Mouse (Mus musculus) ES-E14 (cell line): ENCODE data around the gene Gm36864. TPM values are rescaled to one million over a fixed set of nuclear protein-coding genes. Genes with fewer than 3 reads are reported as not detected.

Experiments used
- DNase-seq: peaks from one replicate; pipeline ENCODE4 v3.0.0-alpha.2; 2013; ENCODE audit warnings: low read depth, low spot score
- H3K27ac ChIP-seq: 2 replicates; pipeline ENCODE4 v1.5.1; 2012; ENCODE audit warnings: low read depth, mild to moderate bottlenecking, low read length, moderate library complexity, mixed read lengths; ENCODE audit not compliant: poor library complexity, insufficient read depth, severe bottlenecking
- H3K36me3 ChIP-seq: 2 replicates; pipeline ENCODE4 v1.6.1; 2012; ENCODE audit warnings: mild to moderate bottlenecking, low read length, moderate library complexity, mixed read lengths; ENCODE audit not compliant: control insufficient read depth, poor library complexity, insufficient read depth, severe bottlenecking
- H3K4me1 ChIP-seq, 2 experiments: fragments of 150-350 bp in 1 of 2; sonication (generic) in 1 of 2; 2 replicates each; pipeline ENCODE4 v1.6.1; 2012; ENCODE audit warnings: low read length in 2 of 2, mild to moderate bottlenecking in 1 of 2, mixed read lengths in 1 of 2; ENCODE audit not compliant: control insufficient read depth in 2 of 2, insufficient read depth in 2 of 2, poor library complexity in 1 of 2
- H3K4me3 ChIP-seq, 2 experiments: fragments of 150-350 bp in 1 of 2; sonication (generic) in 1 of 2; 2 replicates each; pipeline ENCODE4 v1.5.1; 2012; ENCODE audit warnings: low read length in 2 of 2, low read depth in 1 of 2, mild to moderate bottlenecking in 1 of 2, mixed read lengths in 1 of 2; ENCODE audit not compliant: insufficient read depth in 1 of 2, poor library complexity in 1 of 2, severe bottlenecking in 1 of 2
- H3K9ac ChIP-seq: 2 replicates; pipeline ENCODE4 v1.6.1; 2012; ENCODE audit warnings: low read depth, mild to moderate bottlenecking, low read length, mixed read lengths; ENCODE audit not compliant: poor library complexity, insufficient read depth, severe bottlenecking
- H3K9me3 ChIP-seq: fragments of 150-350 bp; sonication (generic); 2 replicates; pipeline ENCODE4 v1.6.1; 2012; ENCODE audit warnings: low read depth, mild to moderate bottlenecking, low read length; ENCODE audit not compliant: control insufficient read depth, insufficient read depth
- CHD2 ChIP-seq: IDR thresholded peaks from 2 replicates; pipeline ENCODE4 v1.6.1; 2014; ENCODE audit warnings: mild to moderate bottlenecking, low read depth, low read length, inconsistent platforms
- HCFC1 ChIP-seq: IDR thresholded peaks from 2 replicates; pipeline ENCODE4 v1.6.1; 2012; ENCODE audit warnings: low read length, inconsistent platforms, borderline replicate concordance; ENCODE audit not compliant: insufficient read depth
- MAFK ChIP-seq: IDR thresholded peaks from 2 replicates; pipeline ENCODE4 v1.6.1; 2014; ENCODE audit warnings: mild to moderate bottlenecking, low read depth, low read length, inconsistent platforms; ENCODE audit not compliant: insufficient read depth
- ZC3H11A ChIP-seq: IDR thresholded peaks from 2 replicates; pipeline ENCODE4 v1.6.1; 2012; ENCODE audit warnings: low read depth, mild to moderate bottlenecking, inconsistent platforms, low read length, borderline replicate concordance
- ZNF384 ChIP-seq: IDR thresholded peaks from 2 replicates; pipeline ENCODE4 v1.6.1; 2012; ENCODE audit warnings: low read depth, low read length, inconsistent platforms
- in situ Hi-C, 2 experiments: fragments of 600-800 bp; cut with MboI; formaldehyde crosslinking; loops; one replicate each; pipeline ENCODE4 v1.15.1; 2025; ENCODE audit warnings: low sequenced_read_pairs in 2 of 2, inconsistent platforms in 1 of 2; ENCODE audit not compliant: unreplicated experiment in 2 of 2
- total RNA-seq: library from RNA; depleted of rRNA; stranded (reverse); fragments of 300-350 nt; gene quantifications from 2 replicates; pipeline ENCODE4 v1.2.3, GENCODE M21; 2012

The Gm36864 gene
- total RNA-seq, 1 experiment, result not detected

GRCm38 (mm10) chr7:44276461-44277249 lies 40.7 kb downstream of the Gm36864 start:
- Histone ChIP-seq H3K4me3 (0 out of 4 replicates have a peak overlapping the region, but pooled peaks of 1 of the 2 experiments have one; percentile 16), H3K4me1 (peaks cover 0 to 18% of the 10 kb centered on the region in 2 experiments; a peak in 2 of 4 replicates), H3K9me3 (no peaks in the 10 kb centered on the region), H3K27ac (peak overlapping the region; percentile 95), H3K9ac (peak overlapping the region; percentile 23; the same call in 1 of the 2 replicates), H3K36me3 (no peaks in the 10 kb centered on the region)
- in situ Hi-C loops, result no loop called here
- TF ChIP-seq ZNF384 (no peak), HCFC1 (no peak), ZC3H11A (no peak), CHD2 (no peak), MAFK (no peak)
- peak; percentile 71 for DNase-seq

- TF ChIP-seq CHD2 (no peak), ZNF384 (no peak), ZC3H11A (peak; percentile 65; the same call in 1 of the 2 replicates), MAFK (no peak)
- Histone ChIP-seq H3K27ac (peak overlapping the region; percentile 95), H3K4me1 (peaks cover 0 to 18% of the 10 kb centered on the region in 2 experiments; a peak in 2 of 4 replicates), H3K9me3 (no peaks in the 10 kb centered on the region), H3K4me3 (no peak overlapping the region), H3K9ac (no peak overlapping the region), H3K36me3 (no peaks in the 10 kb centered on the region)
- peak; percentile 66 for DNase-seq
- in situ Hi-C loops, result no loop called here
These were observed 41.3 kb downstream of the Gm36864 start for GRCm38 (mm10) chr7:44277250-44277622.

- H3K27ac ChIP-seq, result no peak overlapping the region
- peaks cover 0 to 5% of the 10 kb centered on the region in 2 experiments; a peak in 1 of 4 replicates for H3K4me1 ChIP-seq
- no peak for DNase-seq
- no peak overlapping the region for H3K4me3 ChIP-seq
- no peaks in the 10 kb centered on the region for H3K36me3 ChIP-seq
- TF ChIP-seq HCFC1 (no peak), ZC3H11A (no peak), MAFK (no peak), CHD2 (no peak), ZNF384 (no peak)
- no peaks in the 10 kb centered on the region for H3K9me3 ChIP-seq
- in situ Hi-C loops, result no loop called here
- H3K9ac ChIP-seq, result no peak overlapping the region
These were observed 45.0 kb downstream of the Gm36864 start for GRCm38 (mm10) chr7:44280959-44281358.

- H3K9me3 ChIP-seq, result no peaks in the 10 kb centered on the region
- H3K9ac ChIP-seq, result no peak overlapping the region
- DNase-seq, result no peak
- H3K4me1 ChIP-seq, result peaks cover 0 to 3% of the 10 kb centered on the region in 2 experiments; a peak in 1 of 4 replicates
- H3K4me3 ChIP-seq, result no peak overlapping the region
- in situ Hi-C loops, result no loop called here
- H3K36me3 ChIP-seq, result no peaks in the 10 kb centered on the region
- TF ChIP-seq HCFC1 (no peak), CHD2 (no peak), ZC3H11A (no peak), ZNF384 (no peak), MAFK (no peak)
- no peak overlapping the region for H3K27ac ChIP-seq
These were observed 45.6 kb downstream of the Gm36864 start for GRCm38 (mm10) chr7:44281586-44281985.

GRCm38 (mm10) chr7:44287760-44288159 lies 51.8 kb downstream of the Gm36864 start:
- Histone ChIP-seq H3K9ac (no peak overlapping the region), H3K4me1 (no peaks in the 10 kb centered on the region), H3K9me3 (no peaks in the 10 kb centered on the region), H3K27ac (no peak overlapping the region), H3K4me3 (no peak overlapping the region), H3K36me3 (no peaks in the 10 kb centered on the region)
- no peak for DNase-seq
- in situ Hi-C loops, result no loop called here
- no peak for TF ChIP-seq MAFK
- TF ChIP-seq ZNF384, result no peak
